Mouse (Mus musculus): Measurements from ENCODE around the gene Mpig6b.
"Not testable (repeated sequence)": the region's sequence is repeated elsewhere in the genome, so short reads cannot be mapped to it uniquely, and the experiment has no call there.

Gene Mpig6b

GRCm38 (mm10) chr17:35033703-35034102, 32.3 kb downstream of the Mpig6b start:
- DNase-seq = not testable (repeated sequence)

- DNase-seq = no peak
These were observed 33.6 kb downstream of the Mpig6b start for GRCm38 (mm10) chr17:35032323-35032870.

GRCm38 (mm10) chr17:35031880-35032279, 34.1 kb downstream of the Mpig6b start:
- DNase-seq = no peak

- no peak for DNase-seq
These were observed 34.7 kb downstream of the Mpig6b start for GRCm38 (mm10) chr17:35031272-35031671.

GRCm38 (mm10) chr17:35029691-35030532, 36.1 kb downstream of the Mpig6b start:
- DNase-seq = peak; percentile 66

- no peak for DNase-seq
These were observed 37.7 kb downstream of the Mpig6b start for GRCm38 (mm10) chr17:35028315-35028714.

GRCm38 (mm10) chr17:35027277-35028068, 38.5 kb downstream of the Mpig6b start, which contains the start of gene Sapcd1:
TSS of gene Sapcd1 (minus strand) at chr17:35028016.
- peak; percentile 39 for DNase-seq

- no peak for DNase-seq
These were observed 39.8 kb downstream of the Mpig6b start for GRCm38 (mm10) chr17:35026206-35026605.

GRCm38 (mm10) chr17:35024691-35025488, 41.1 kb downstream of the Mpig6b start:
- DNase-seq = no peak

- no peak for DNase-seq
These were observed 41.7 kb downstream of the Mpig6b start for GRCm38 (mm10) chr17:35024261-35024660.

GRCm38 (mm10) chr17:35023756-35024155, 42.2 kb downstream of the Mpig6b start:
- no peak for DNase-seq

- no peak for DNase-seq
These were observed 42.8 kb downstream of the Mpig6b start for GRCm38 (mm10) chr17:35023221-35023620.

GRCm38 (mm10) chr17:35022541-35023060, 43.4 kb downstream of the Mpig6b start:
- no peak for DNase-seq

GRCm38 (mm10) chr17:35021842-35022477, 44.0 kb downstream of the Mpig6b start:
- DNase-seq = no peak

GRCm38 (mm10) chr17:35021163-35021808, 44.7 kb downstream of the Mpig6b start:
- peak; percentile 94 for DNase-seq

GRCm38 (mm10) chr17:35020551-35020950, 45.4 kb downstream of the Mpig6b start:
- DNase-seq = no peak

GRCm38 (mm10) chr17:35019894-35020293, 46.1 kb downstream of the Mpig6b start:
- DNase-seq = no peak

GRCm38 (mm10) chr17:35018171-35018570, 47.8 kb downstream of the Mpig6b start:
- DNase-seq = no peak

- DNase-seq = no peak
These were observed 48.3 kb downstream of the Mpig6b start for GRCm38 (mm10) chr17:35017706-35018030.

- DNase-seq = peak; percentile 47
These were observed 48.9 kb downstream of the Mpig6b start for GRCm38 (mm10) chr17:35016791-35017705.

Data from thymus, postnatal 14 days (tissue).